Mouse (Mus musculus): Measurements from ENCODE around the gene Lipc. TPM values are rescaled to one million over a fixed set of nuclear protein-coding genes. Genes with fewer than 3 reads are reported as not detected.

The Lipc gene
- polyA plus RNA-seq, 1 experiment, result 0.98 TPM

- 82% methylated on average over 15 of the region's 15 CpGs for WGBS
- H3K36me3 ChIP-seq (ENCODE audit: control insufficient read depth, insufficient read depth, low read length), result no peaks in the 10 kb centered on the region
- TF ChIP-seq CTCF (IDR thresholded peaks at IDR 0.05; ENCODE audit: borderline replicate concordance, control insufficient read depth, extremely low read depth, insufficient read depth, low read length, poor library complexity) (no peak), POLR2A (IDR thresholded peaks at IDR 0.05; ENCODE audit: control insufficient read depth, extremely low read depth, insufficient read depth, low read length, poor library complexity) (no peak)
- H3K4me3 ChIP-seq (ENCODE audit: control insufficient read depth, insufficient read depth, low read length), result no peak overlapping the region
- H3K4me1 ChIP-seq (replicated peaks; ENCODE audit: control insufficient read depth, insufficient read depth, low read length), result no peaks in the 10 kb centered on the region
- no peak overlapping the region for H3K27ac ChIP-seq (ENCODE audit: control insufficient read depth, insufficient read depth, low read length)
- H3K27me3 ChIP-seq (ENCODE audit: control insufficient read depth, insufficient read depth, low read length), result no peaks in the 10 kb centered on the region
- DNase-seq, result peak; percentile 29
Observed at GRCm38 (mm10) chr9:70929840-70930640, 22.0 kb downstream of the Lipc start.

- H3K36me3 ChIP-seq (ENCODE audit: control insufficient read depth, insufficient read depth, low read length), result no peaks in the 10 kb centered on the region
- TF ChIP-seq POLR2A (IDR thresholded peaks at IDR 0.05; ENCODE audit: control insufficient read depth, extremely low read depth, insufficient read depth, low read length, poor library complexity), result no peak
- no peak for TF ChIP-seq CTCF (IDR thresholded peaks at IDR 0.05; ENCODE audit: borderline replicate concordance, control insufficient read depth, extremely low read depth, insufficient read depth, low read length, poor library complexity)
- 73% methylated on average over 1 of the region's 1 CpGs for WGBS
- H3K27me3 ChIP-seq (ENCODE audit: control insufficient read depth, insufficient read depth, low read length), result no peaks in the 10 kb centered on the region
- no peaks in the 10 kb centered on the region for H3K4me1 ChIP-seq (replicated peaks; ENCODE audit: control insufficient read depth, insufficient read depth, low read length)
- no peak overlapping the region for H3K4me3 ChIP-seq (ENCODE audit: control insufficient read depth, insufficient read depth, low read length)
- H3K27ac ChIP-seq (ENCODE audit: control insufficient read depth, insufficient read depth, low read length), result no peak overlapping the region
- DNase-seq, result no peak
Observed at GRCm38 (mm10) chr9:70928472-70928871, 23.6 kb downstream of the Lipc start.

GRCm38 (mm10) chr9:70927701-70928100 lies 24.3 kb downstream of the Lipc start:
- TF ChIP-seq POLR2A (IDR thresholded peaks at IDR 0.05; ENCODE audit: control insufficient read depth, extremely low read depth, insufficient read depth, low read length, poor library complexity), result no peak
- TF ChIP-seq CTCF (IDR thresholded peaks at IDR 0.05; ENCODE audit: borderline replicate concordance, control insufficient read depth, extremely low read depth, insufficient read depth, low read length, poor library complexity), result no peak
- Histone ChIP-seq H3K36me3 (ENCODE audit: control insufficient read depth, insufficient read depth, low read length) (no peaks in the 10 kb centered on the region), H3K27ac (ENCODE audit: control insufficient read depth, insufficient read depth, low read length) (no peak overlapping the region), H3K27me3 (ENCODE audit: control insufficient read depth, insufficient read depth, low read length) (no peaks in the 10 kb centered on the region), H3K4me3 (ENCODE audit: control insufficient read depth, insufficient read depth, low read length) (no peak overlapping the region), H3K4me1 (replicated peaks; ENCODE audit: control insufficient read depth, insufficient read depth, low read length) (no peaks in the 10 kb centered on the region)
- DNase-seq, result no peak

- Histone ChIP-seq H3K36me3 (ENCODE audit: control insufficient read depth, insufficient read depth, low read length) (no peaks in the 10 kb centered on the region), H3K27me3 (ENCODE audit: control insufficient read depth, insufficient read depth, low read length) (no peaks in the 10 kb centered on the region), H3K4me3 (ENCODE audit: control insufficient read depth, insufficient read depth, low read length) (no peak overlapping the region), H3K27ac (ENCODE audit: control insufficient read depth, insufficient read depth, low read length) (no peak overlapping the region), H3K4me1 (replicated peaks; ENCODE audit: control insufficient read depth, insufficient read depth, low read length) (peaks cover 4% of the 10 kb centered on the region)
- TF ChIP-seq POLR2A (IDR thresholded peaks at IDR 0.05; ENCODE audit: control insufficient read depth, extremely low read depth, insufficient read depth, low read length, poor library complexity) (no peak), CTCF (IDR thresholded peaks at IDR 0.05; ENCODE audit: borderline replicate concordance, control insufficient read depth, extremely low read depth, insufficient read depth, low read length, poor library complexity) (no peak)
- DNase-seq, result no peak
- WGBS, result 77% methylated on average over 6 of the region's 6 CpGs
Observed at GRCm38 (mm10) chr9:70926820-70927588, 25.0 kb downstream of the Lipc start.

- H3K4me3 ChIP-seq (ENCODE audit: control insufficient read depth, insufficient read depth, low read length), result no peak overlapping the region
- H3K36me3 ChIP-seq (ENCODE audit: control insufficient read depth, insufficient read depth, low read length), result no peaks in the 10 kb centered on the region
- no peaks in the 10 kb centered on the region for H3K27me3 ChIP-seq (ENCODE audit: control insufficient read depth, insufficient read depth, low read length)
- peaks cover 8% of the 10 kb centered on the region for H3K4me1 ChIP-seq (replicated peaks; ENCODE audit: control insufficient read depth, insufficient read depth, low read length)
- DNase-seq, result no peak
- TF ChIP-seq CTCF (IDR thresholded peaks at IDR 0.05; ENCODE audit: borderline replicate concordance, control insufficient read depth, extremely low read depth, insufficient read depth, low read length, poor library complexity), result no peak
- TF ChIP-seq POLR2A (IDR thresholded peaks at IDR 0.05; ENCODE audit: control insufficient read depth, extremely low read depth, insufficient read depth, low read length, poor library complexity), result no peak
- no peak overlapping the region for H3K27ac ChIP-seq (ENCODE audit: control insufficient read depth, insufficient read depth, low read length)
- 96% methylated on average over 6 of the region's 6 CpGs for WGBS
Observed at GRCm38 (mm10) chr9:70925225-70925624, 26.8 kb downstream of the Lipc start.

- H3K27me3 ChIP-seq (ENCODE audit: control insufficient read depth, insufficient read depth, low read length), result no peaks in the 10 kb centered on the region
Observed at GRCm38 (mm10) chr9:70924763-70925162, 27.3 kb downstream of the Lipc start.

More at GRCm38 (mm10) chr9:70924763-70925162, 27.3 kb downstream of the Lipc start:
- Histone ChIP-seq H3K4me3 (ENCODE audit: control insufficient read depth, insufficient read depth, low read length) (no peak overlapping the region), H3K4me1 (replicated peaks; ENCODE audit: control insufficient read depth, insufficient read depth, low read length) (peaks cover 8% of the 10 kb centered on the region), H3K27ac (ENCODE audit: control insufficient read depth, insufficient read depth, low read length) (no peak overlapping the region), H3K36me3 (ENCODE audit: control insufficient read depth, insufficient read depth, low read length) (no peaks in the 10 kb centered on the region)
- TF ChIP-seq POLR2A (IDR thresholded peaks at IDR 0.05; ENCODE audit: control insufficient read depth, extremely low read depth, insufficient read depth, low read length, poor library complexity), result no peak
- TF ChIP-seq CTCF (IDR thresholded peaks at IDR 0.05; ENCODE audit: borderline replicate concordance, control insufficient read depth, extremely low read depth, insufficient read depth, low read length, poor library complexity), result no peak
- peak; percentile 6 for DNase-seq
- whole genome bisulfite sequencing, result 94% methylated on average over 3 of the region's 3 CpGs

Data from thymus, adult 2 months (tissue).